Mouse (Mus musculus): Measurements from ENCODE around the gene Arpc2.

Arpc2 gene

GRCm38 (mm10) chr1:74298157-74298750, 62.4 kb downstream of the Arpc2 start:
- no peak for DNase-seq (ENCODE audit: extremely low read depth, low read depth, low spot score)

DNA sequence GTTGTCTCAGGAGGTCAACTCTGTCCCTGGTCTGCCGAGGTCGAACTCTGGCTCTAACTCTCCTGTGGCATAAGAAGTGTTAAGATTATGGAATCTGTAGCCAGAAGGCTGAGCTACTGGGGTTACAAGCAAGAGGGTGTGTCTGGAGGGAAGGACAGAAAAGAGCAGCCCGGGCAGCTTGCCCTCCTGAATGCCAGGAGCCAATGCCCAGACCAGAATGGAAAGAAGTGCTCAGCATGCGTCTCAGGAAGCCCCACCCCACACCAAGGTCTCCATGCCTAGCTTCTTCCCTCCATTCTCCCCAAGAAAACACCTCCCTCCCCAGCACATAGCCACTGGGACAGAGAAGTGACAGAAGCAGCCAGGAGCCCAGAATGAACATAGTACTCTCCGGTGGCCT, 63.1 kb downstream of the Arpc2 start:
- DNase-seq (ENCODE audit: extremely low read depth, low read depth, low spot score), result no peak

- DNase-seq (ENCODE audit: extremely low read depth, low read depth, low spot score), result no peak
Measured at GRCm38 (mm10) chr1:74300347-74301110, 64.6 kb downstream of the Arpc2 start.

DNA sequence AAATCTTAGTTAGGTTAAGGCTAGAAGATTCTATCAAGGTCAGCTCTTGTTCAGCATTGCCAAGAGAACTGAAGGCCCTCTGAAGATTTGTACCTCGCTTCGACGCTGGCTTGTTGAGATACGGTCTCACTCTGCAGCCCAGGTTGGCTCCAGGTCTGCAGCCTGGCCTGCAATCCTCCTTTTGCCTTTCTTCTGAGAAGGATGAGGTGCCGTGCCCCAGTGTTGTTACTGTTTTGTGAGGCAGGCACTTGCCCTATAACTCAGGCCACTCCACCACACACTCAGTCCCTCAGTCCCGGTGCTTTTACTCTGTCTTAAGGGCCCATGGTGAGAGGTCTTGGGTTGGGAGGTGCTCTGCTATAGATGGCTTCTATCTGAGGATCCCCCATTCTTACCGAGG, 66.3 kb downstream of the Arpc2 start:
- DNase-seq (ENCODE audit: extremely low read depth, low read depth, low spot score), result no peak

DNA sequence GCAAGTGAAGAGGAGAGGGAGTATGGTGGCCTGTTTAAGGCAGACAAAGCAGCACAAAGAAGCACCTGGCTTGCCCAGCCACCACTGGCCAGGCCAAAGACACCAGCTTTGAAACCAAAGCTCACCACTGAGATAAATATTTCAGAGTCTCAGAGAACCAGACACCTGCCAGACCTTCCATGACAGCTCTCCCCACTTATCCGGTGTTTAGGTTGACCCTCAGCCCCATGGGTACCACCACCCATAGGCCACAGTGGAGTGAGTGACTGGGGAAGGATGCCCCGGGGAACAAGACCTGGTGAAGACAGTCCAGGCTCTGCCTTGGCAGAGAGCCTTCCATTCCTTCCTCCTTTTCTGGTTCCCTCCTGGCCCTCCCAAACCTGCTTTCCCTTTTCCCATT, 67.0 kb downstream of the Arpc2 start:
- no peak for DNase-seq (ENCODE audit: extremely low read depth, low read depth, low spot score)

GRCm38 (mm10) chr1:74303509-74304338, 67.8 kb downstream of the Arpc2 start:
- no peak for DNase-seq (ENCODE audit: extremely low read depth, low read depth, low spot score)

DNA sequence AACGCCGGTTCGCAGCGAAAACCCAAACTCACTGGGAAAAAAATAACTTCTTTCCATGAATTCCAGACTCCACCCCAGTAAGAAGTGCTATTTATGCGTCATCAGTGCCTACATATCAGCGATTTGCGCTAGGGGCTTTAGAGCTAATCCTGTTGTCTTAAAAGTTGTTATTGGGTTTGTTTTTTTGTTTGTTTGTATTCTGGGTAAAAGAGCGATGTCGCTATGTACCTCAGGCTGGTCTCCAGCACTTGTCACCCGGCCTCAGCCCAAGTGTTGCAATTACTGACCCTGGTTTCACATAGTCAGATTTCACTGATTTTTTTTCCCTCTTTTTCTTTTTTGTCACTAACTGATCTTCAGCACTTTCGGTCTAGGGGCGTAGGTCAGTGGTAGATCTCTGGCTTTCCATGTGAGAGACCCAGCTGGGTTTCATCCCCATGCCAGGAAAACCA, 68.5 kb downstream of the Arpc2 start:
- DNase-seq (ENCODE audit: extremely low read depth, low read depth, low spot score), result no peak

DNA sequence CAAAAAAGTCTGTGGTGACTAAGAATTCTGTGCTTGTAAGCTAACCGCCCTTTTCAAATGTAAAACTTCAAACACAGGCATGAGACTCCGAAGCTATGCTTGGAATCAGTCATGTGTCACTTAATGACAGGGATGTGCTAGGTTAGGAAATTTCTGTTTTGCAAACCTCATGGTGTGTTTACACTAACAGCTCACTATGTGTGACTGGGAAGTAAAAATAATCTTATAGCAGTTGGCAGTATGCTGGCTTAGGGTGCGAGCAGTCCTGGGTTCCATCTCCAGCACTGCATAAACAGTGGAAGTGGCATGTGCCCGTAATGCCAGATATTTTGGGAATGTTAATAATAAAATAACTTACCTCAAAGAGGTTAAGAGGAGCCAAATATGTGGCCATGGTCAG, 69.1 kb downstream of the Arpc2 start:
- DNase-seq (ENCODE audit: extremely low read depth, low read depth, low spot score), result no peak

GRCm38 (mm10) chr1:74305522-74305921, 69.6 kb downstream of the Arpc2 start, which contains the start of gene Tmbim1:
TSS of gene Tmbim1 (minus strand) at chr1:74305622.
- no peak for DNase-seq (ENCODE audit: extremely low read depth, low read depth, low spot score)

- DNase-seq (ENCODE audit: extremely low read depth, low read depth, low spot score), result no peak
Measured at GRCm38 (mm10) chr1:74307146-74307545, 71.3 kb downstream of the Arpc2 start.

DNA sequence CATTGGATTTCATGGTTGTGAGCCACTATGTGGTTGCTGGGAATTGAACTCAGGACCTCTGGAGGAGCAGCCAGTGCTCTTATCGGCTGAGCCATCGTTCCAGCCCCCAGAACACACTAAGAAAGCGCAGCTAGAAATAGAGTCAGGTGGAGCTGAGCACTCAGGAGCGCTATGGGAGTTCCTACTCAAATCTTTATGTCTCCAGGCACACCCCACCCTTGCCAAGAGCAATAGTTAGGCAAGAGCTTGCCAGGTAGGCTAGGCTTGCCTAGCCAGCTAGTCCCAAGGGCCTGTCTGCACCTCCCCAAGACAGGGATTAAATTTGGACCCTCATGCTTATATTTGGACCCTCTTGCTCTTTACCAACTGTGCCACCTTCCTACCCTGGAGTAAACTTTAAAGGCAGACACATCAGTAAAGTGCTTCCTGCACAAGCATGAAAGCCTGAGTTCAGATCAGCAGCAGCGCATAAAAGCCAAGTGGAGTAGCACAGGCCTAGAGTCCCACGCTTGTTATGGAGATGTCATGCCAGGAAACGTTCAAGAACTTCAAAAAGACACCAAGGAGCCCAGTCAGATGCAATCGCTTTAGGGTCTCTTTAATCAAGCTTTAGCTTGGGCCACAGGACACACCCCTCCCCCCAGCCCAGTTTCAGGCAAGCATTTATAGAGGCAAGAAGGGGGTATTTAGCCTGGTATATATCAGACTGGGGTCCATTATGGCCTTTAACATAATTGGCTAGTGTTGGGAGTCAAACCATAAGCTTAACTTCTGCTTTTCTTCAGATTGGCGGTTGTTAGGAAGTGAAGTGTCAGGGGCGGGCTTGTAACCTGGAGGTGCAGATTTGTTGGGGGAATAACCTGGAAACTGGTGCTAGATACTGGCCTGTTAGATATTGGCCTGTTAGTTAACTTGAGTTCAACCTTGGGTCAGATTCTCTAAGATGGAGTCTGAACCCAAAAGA, 72.4 kb downstream of the Arpc2 start:
- DNase-seq (ENCODE audit: extremely low read depth, low read depth, low spot score), result no peak

DNA sequence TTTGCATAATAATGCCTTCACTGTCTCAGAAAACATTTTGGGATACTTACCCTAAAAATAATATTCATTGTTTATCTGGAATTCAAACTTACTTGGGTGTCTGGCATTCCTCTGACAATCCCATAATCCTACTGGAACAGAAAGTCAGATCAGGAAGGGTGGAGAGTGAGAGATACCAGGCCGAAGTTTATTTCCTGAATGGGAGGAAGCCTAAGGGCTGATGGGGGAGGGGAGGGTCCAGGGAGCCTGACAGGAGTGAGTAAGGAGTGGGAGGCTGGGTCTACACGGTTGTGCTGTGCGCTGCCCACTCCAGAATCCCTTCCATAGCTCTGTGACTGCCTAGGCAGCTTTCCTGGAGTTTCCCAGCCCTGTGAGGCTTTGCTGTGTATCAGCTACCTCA, 73.9 kb downstream of the Arpc2 start:
- no peak for DNase-seq (ENCODE audit: extremely low read depth, low read depth, low spot score)

GRCm38 (mm10) chr1:74313049-74313692, 77.3 kb downstream of the Arpc2 start:
- no peak for DNase-seq (ENCODE audit: extremely low read depth, low read depth, low spot score)

DNA sequence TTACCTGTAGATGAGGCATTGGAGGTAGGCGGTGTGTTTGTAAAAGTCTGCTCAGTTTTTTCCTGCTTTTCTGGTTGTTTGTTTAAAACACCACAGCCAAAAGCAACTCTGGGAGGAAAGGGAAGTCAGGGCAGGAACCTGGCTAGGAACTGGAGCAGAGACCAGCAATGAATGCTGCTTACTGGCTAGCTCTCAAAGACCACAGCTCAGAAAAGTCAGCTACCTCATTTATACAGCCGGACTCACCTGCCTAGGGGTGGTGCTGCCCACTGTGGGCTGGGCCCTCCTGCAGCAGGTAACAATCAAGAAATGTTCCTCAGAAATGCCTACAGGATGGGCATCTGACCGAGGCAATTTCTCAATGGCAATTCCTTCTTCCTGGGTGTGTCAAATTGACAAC, 78.9 kb downstream of the Arpc2 start:
- no peak for DNase-seq (ENCODE audit: extremely low read depth, low read depth, low spot score)

GRCm38 (mm10) chr1:74316114-74316827, 80.4 kb downstream of the Arpc2 start:
- no peak for DNase-seq (ENCODE audit: extremely low read depth, low read depth, low spot score)
